Mouse (Mus musculus) MEL (cell line): ENCODE results near the gene Sccpdh. TPM values are rescaled to one million over a fixed set of nuclear protein-coding genes. Genes with fewer than 3 reads are reported as not detected.
A peak's percentile ranks its signal among the peaks of the same experiment; 100 is the strongest.

Experiments
- DNase-seq: peaks from one replicate; pipeline ENCODE4 v3.0.0; 2011; ENCODE audit warnings: low read depth, low spot score
- H3K27ac ChIP-seq: 2 replicates; pipeline ENCODE4 v1.5.1; 2012; ENCODE audit warnings: low read depth, mild to moderate bottlenecking, control low read depth, low read length, moderate library complexity; ENCODE audit not compliant: control insufficient read depth
- H3K27me3 ChIP-seq, 2 experiments: fragments of 150-350 bp in 1 of 2; sonication (generic) in 1 of 2; 2 replicates each; pipeline ENCODE4 v1.6.1; 2012; ENCODE audit warnings: low read length in 2 of 2, mild to moderate bottlenecking in 2 of 2, improper control_type of control experiment in 1 of 2, moderate library complexity in 1 of 2; ENCODE audit not compliant: insufficient read depth in 2 of 2, control insufficient read depth in 1 of 2
- H3K36me3 ChIP-seq, 2 experiments: 2 replicates each; pipeline ENCODE4 v1.6.1; 2012 to 2014; ENCODE audit warnings: low read length in 2 of 2, improper control_type of control experiment in 1 of 2, inconsistent platforms in 1 of 2, mild to moderate bottlenecking in 1 of 2; ENCODE audit not compliant: insufficient read depth in 2 of 2, control insufficient read depth in 1 of 2
- H3K4me1 ChIP-seq, 2 experiments: fragments of 150-350 bp in 1 of 2; sonication (generic) in 1 of 2; 2 replicates each; pipeline ENCODE4 v1.6.1; 2012; ENCODE audit warnings: low read length in 2 of 2, improper control_type of control experiment in 1 of 2, mild to moderate bottlenecking in 1 of 2; ENCODE audit not compliant: insufficient read depth in 2 of 2, control insufficient read depth in 1 of 2
- H3K4me3 ChIP-seq, 2 experiments: fragments of 150-350 bp in 1 of 2; sonication (generic) in 1 of 2; 2 replicates each; pipeline ENCODE4 v1.5.1; 2012; ENCODE audit warnings: low read depth in 2 of 2, low read length in 2 of 2, mild to moderate bottlenecking in 2 of 2, moderate library complexity in 2 of 2, control low read depth in 1 of 2, improper control_type of control experiment in 1 of 2; ENCODE audit not compliant: control insufficient read depth in 1 of 2, insufficient read depth in 1 of 2
- H3K79me2 ChIP-seq: 2 replicates; pipeline ENCODE4 v1.6.1; 2012; ENCODE audit warnings: mild to moderate bottlenecking, low read length, moderate library complexity; ENCODE audit not compliant: control insufficient read depth, poor library complexity, insufficient read depth
- H3K9ac ChIP-seq: 2 replicates; pipeline ENCODE4 v1.6.1; 2012; ENCODE audit warnings: low read depth, mild to moderate bottlenecking, control low read depth, low read length, moderate library complexity; ENCODE audit not compliant: control insufficient read depth, poor library complexity, severe bottlenecking
- H3K9me3 ChIP-seq: fragments of 150-350 bp; sonication (generic); replicated peaks from 2 replicates; pipeline ENCODE4 v1.6.1; 2012; ENCODE audit warnings: mild to moderate bottlenecking, low read length, improper control_type of control experiment, moderate library complexity; ENCODE audit not compliant: insufficient read depth
- CHD1 ChIP-seq: IDR thresholded peaks from 2 replicates; pipeline ENCODE4 v1.6.1; 2012; ENCODE audit warnings: low read depth, mild to moderate bottlenecking, inconsistent platforms, low read length, improper control_type of control experiment
- CTCF ChIP-seq, 3 experiments: IDR thresholded peaks in 2 of 3; conservative IDR thresholded peaks in 1 of 3; 2 replicates each; pipeline ENCODE4 v1.5.1; 2011 to 2012; ENCODE audit warnings: low read length in 3 of 3, low read depth in 2 of 3, mild to moderate bottlenecking in 2 of 3, improper control_type of control experiment in 1 of 3, inconsistent platforms in 1 of 3, mixed read lengths in 1 of 3, moderate library complexity in 1 of 3; ENCODE audit not compliant: control insufficient read depth in 1 of 3, insufficient read depth in 1 of 3, poor library complexity in 1 of 3, severe bottlenecking in 1 of 3
- ELF1 ChIP-seq: IDR thresholded peaks from 2 replicates; pipeline ENCODE4 v1.6.1; 2014; ENCODE audit warnings: low read depth, mild to moderate bottlenecking, inconsistent platforms, low read length, improper control_type of control experiment, moderate library complexity
- EP300 ChIP-seq, 2 experiments: IDR thresholded peaks; 2 replicates each; pipeline ENCODE4 v1.6.1; 2011; ENCODE audit warnings: improper control_type of control experiment in 2 of 2, low read length in 2 of 2, low read depth in 1 of 2, mild to moderate bottlenecking in 1 of 2
- MAX ChIP-seq: IDR thresholded peaks from 2 replicates; pipeline ENCODE4 v1.6.1; 2011; ENCODE audit warnings: low read length, improper control_type of control experiment
- MAZ ChIP-seq: IDR thresholded peaks from 2 replicates; pipeline ENCODE4 v1.6.1; 2012; ENCODE audit warnings: low read depth, mild to moderate bottlenecking, inconsistent platforms, low read length, improper control_type of control experiment
- MEF2A ChIP-seq: IDR thresholded peaks from 2 replicates; pipeline ENCODE4 v1.6.1; 2014; ENCODE audit warnings: low read depth, mild to moderate bottlenecking, inconsistent platforms, low read length, improper control_type of control experiment; ENCODE audit not compliant: poor library complexity, insufficient replicate concordance, severe bottlenecking; ENCODE audit errors: extremely low read depth
- MXI1 ChIP-seq: IDR thresholded peaks from 2 replicates; pipeline ENCODE4 v1.6.1; 2011; ENCODE audit warnings: mild to moderate bottlenecking, low read depth, low read length, improper control_type of control experiment
- MYC ChIP-seq: IDR thresholded peaks from 2 replicates; pipeline ENCODE4 v1.6.1; 2011; ENCODE audit warnings: low read depth, mild to moderate bottlenecking, low read length, improper control_type of control experiment, moderate library complexity
- POLR2A ChIP-seq, 2 experiments: IDR thresholded peaks; 2 replicates each; pipeline ENCODE4 v1.6.1; 2011 to 2012; ENCODE audit warnings: low read length in 2 of 2, mild to moderate bottlenecking in 2 of 2, control low read depth in 1 of 2, improper control_type of control experiment in 1 of 2, low read depth in 1 of 2, moderate library complexity in 1 of 2; ENCODE audit not compliant: control insufficient read depth in 1 of 2, insufficient read depth in 1 of 2, poor library complexity in 1 of 2
- POLR2AphosphoS2 ChIP-seq: IDR thresholded peaks from 2 replicates; pipeline ENCODE4 v1.6.1; 2011; ENCODE audit warnings: low read length, improper control_type of control experiment
- RAD21 ChIP-seq: IDR thresholded peaks from 2 replicates; pipeline ENCODE4 v1.6.1; 2011; ENCODE audit warnings: mild to moderate bottlenecking, low read depth, low read length, improper control_type of control experiment
- RCOR1 ChIP-seq: IDR thresholded peaks from 2 replicates; pipeline ENCODE4 v1.6.1; 2012; ENCODE audit warnings: low read depth, mild to moderate bottlenecking, inconsistent platforms, low read length, improper control_type of control experiment
- SMC3 ChIP-seq: IDR thresholded peaks from 2 replicates; pipeline ENCODE4 v1.6.1; 2011; ENCODE audit warnings: low read depth, low read length, improper control_type of control experiment
- TBP ChIP-seq: IDR thresholded peaks from 2 replicates; pipeline ENCODE4 v1.8.0; 2011; ENCODE audit warnings: low read depth, low read length, improper control_type of control experiment
- TCF12 ChIP-seq: IDR thresholded peaks from 2 replicates; pipeline ENCODE4 v1.6.1; 2014; ENCODE audit warnings: low read depth, mild to moderate bottlenecking, inconsistent platforms, low read length, improper control_type of control experiment, moderate library complexity
- USF1 ChIP-seq: IDR thresholded peaks from 2 replicates; pipeline ENCODE4 v1.6.1; 2014; ENCODE audit warnings: low read depth, mild to moderate bottlenecking, inconsistent platforms, low read length, improper control_type of control experiment, moderate library complexity
- ZC3H11A ChIP-seq: IDR thresholded peaks from 2 replicates; pipeline ENCODE4 v1.6.1; 2012; ENCODE audit warnings: low read depth, mild to moderate bottlenecking, inconsistent platforms, low read length, improper control_type of control experiment
- ZKSCAN1 ChIP-seq: IDR thresholded peaks from 2 replicates; pipeline ENCODE4 v1.6.1; 2012; ENCODE audit warnings: low read depth, mild to moderate bottlenecking, inconsistent platforms, low read length, improper control_type of control experiment, moderate library complexity
- ZMIZ1 ChIP-seq: IDR thresholded peaks from 2 replicates; pipeline ENCODE4 v1.6.1; 2012; ENCODE audit warnings: low read depth, mild to moderate bottlenecking, inconsistent platforms, low read length, improper control_type of control experiment, moderate library complexity
- ZNF384 ChIP-seq: IDR thresholded peaks from 2 replicates; pipeline ENCODE4 v1.6.1; 2012; ENCODE audit warnings: low read depth, mild to moderate bottlenecking, inconsistent platforms, low read length, improper control_type of control experiment
- polyA plus RNA-seq, 2 experiments: library from polyadenylated mRNA; stranded (reverse) in 1 of 2; unstranded in 1 of 2; fragments of >175 nt in 1 of 2; fragments of >200 nt in 1 of 2; gene quantifications; 2 replicates each; pipeline versions ENCODE4 v1.2.1 to v1.2.4; 2012; ENCODE audit warnings: low replicate concordance in 2 of 2, low read depth in 1 of 2; ENCODE audit not compliant: insufficient read length in 2 of 2, insufficient read depth in 1 of 2, missing spikeins in 1 of 2
- total RNA-seq: library from RNA; depleted of rRNA; stranded (reverse); fragments of 300-350 nt; gene quantifications from 2 replicates; pipeline ENCODE4 v1.2.3, GENCODE M21; 2012

The Sccpdh gene
- total and polyA plus RNA-seq, 3 experiments: 18.5 to 18.7 TPM; not detected in 1

DNA sequence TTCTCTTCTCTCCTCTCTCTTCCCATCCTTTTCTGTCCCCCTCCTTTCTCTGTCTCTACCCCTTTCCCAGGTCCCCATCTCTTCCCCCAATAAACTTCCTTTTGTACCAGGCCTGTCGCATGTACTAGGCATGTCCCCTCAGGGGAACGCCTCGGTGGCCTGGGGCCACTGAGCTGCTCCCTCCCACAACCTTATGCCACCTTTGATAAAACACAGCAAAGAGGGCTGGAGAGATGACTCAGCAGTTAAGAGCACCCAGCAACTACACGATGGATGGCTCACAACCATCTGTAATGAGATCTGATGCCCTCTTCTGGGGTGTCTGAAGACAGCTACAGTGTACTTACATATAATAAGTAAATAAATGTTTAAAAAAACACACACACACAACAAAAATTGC lies 47.8 kb downstream of the Sccpdh start (continued):
- TF ChIP-seq RAD21: peak; percentile 15; the same call in 1 of the 2 replicates
- TF ChIP-seq RCOR1: no peak
- 0 out of 2 replicates have a peak, but pooled peaks have one; percentile 32 for TF ChIP-seq MAZ
- TF ChIP-seq ELF1: no peak
- TF ChIP-seq USF1: no peak
- no peak for TF ChIP-seq ZKSCAN1
- no peak for TF ChIP-seq CHD1
- TF ChIP-seq SMC3: peak; percentile 46
- no peak for TF ChIP-seq ZMIZ1
- TF ChIP-seq, all 39 proteins: peak for 13

DNA sequence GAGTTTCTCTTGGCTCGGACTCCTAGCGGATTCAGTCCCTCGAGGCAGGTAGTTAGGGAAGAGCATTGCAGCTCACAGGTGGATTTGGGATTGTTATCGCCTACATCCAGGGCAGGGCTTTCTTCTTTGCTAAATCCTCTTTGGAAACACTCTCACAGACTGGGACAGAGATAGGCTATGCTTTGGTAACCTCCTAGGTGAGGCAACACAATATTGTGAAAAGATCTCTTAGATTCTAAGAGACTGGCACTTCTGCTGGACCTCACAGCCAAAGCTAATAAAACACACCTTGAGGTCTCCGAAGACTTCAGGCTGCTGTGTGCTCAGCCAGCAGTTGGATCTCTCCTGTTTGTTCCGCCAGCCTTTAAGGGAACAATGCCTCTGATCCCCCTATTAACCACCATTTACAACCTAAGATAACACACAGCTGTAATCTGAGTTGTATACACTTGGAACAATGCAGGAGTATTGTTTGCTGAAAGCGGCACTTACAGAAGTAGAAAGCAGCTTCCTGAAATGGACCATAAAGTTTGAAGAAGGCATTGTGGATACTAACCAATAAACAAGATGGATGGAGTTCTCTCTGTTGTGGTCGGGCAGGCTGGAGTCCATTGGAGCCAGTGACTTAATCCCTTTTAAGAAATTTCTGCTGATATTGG lies 54.9 kb downstream of the Sccpdh start:
- no peaks in the 10 kb centered on the region for H3K79me2 ChIP-seq
- H3K4me3 ChIP-seq: no peak overlapping the region
- H3K4me1 ChIP-seq: no peaks in the 10 kb centered on the region
- no peaks in the 10 kb centered on the region for H3K36me3 ChIP-seq
- H3K9me3 ChIP-seq: no peaks in the 10 kb centered on the region
- H3K27ac ChIP-seq: no peak overlapping the region
- H3K9ac ChIP-seq: no peak overlapping the region
- TF ChIP-seq CTCF (IDR thresholded peaks at IDR 0.05 in 2 of 3, conservative IDR thresholded peaks at IDR 0.05 in 1 of 3; ENCODE audit: control insufficient read depth in 1 of 3, insufficient read depth in 1 of 3, low read depth in 2 of 3, low read length in 3 of 3, poor library complexity in 1 of 3, severe bottlenecking in 1 of 3): no peak
- no peak for TF ChIP-seq EP300 (IDR thresholded peaks at IDR 0.05; ENCODE audit: low read depth in 1 of 2, low read length in 2 of 2)
- no peak for TF ChIP-seq MAX
- TF ChIP-seq POLR2AphosphoS2: no peak
- TF ChIP-seq ZMIZ1: no peak
- TF ChIP-seq ZC3H11A: no peak
- no peak for TF ChIP-seq SMC3
- no peak for TF ChIP-seq MXI1
- TF ChIP-seq USF1: no peak
- no peak for TF ChIP-seq MYC
- TF ChIP-seq MEF2A: no peak
- TF ChIP-seq ZNF384: no peak
- no peak for TF ChIP-seq TBP
- no peak for TF ChIP-seq POLR2A (IDR thresholded peaks at IDR 0.05; ENCODE audit: control insufficient read depth in 1 of 2, insufficient read depth in 1 of 2, low read depth in 1 of 2, low read length in 2 of 2, poor library complexity in 1 of 2)
- TF ChIP-seq TCF12: no peak
- no peak for DNase-seq
- no peaks in the 10 kb centered on the region; a peak in 1 of 4 replicates for H3K27me3 ChIP-seq
